Mouse (Mus musculus) neural tube, embryonic 12.5 days (tissue): Measurements from ENCODE around the gene Rxra. TPM values are rescaled to one million over a fixed set of nuclear protein-coding genes. Genes with fewer than 3 reads are reported as not detected.

Experiments used
- ATAC-seq: fragments of 200-750 bp; cut with Nextera tagmentation; 2 replicates; pipeline ENCODE4 v1.8.0; 2017; ENCODE audit warnings: low read depth, mild to moderate bottlenecking, moderate TSS enrichment, moderate library complexity; ENCODE audit not compliant: low FRiP score
- H3K27ac ChIP-seq: fragments of 300-500 bp; sonication (generic); 2 replicates; pipeline ENCODE4 v1.5.1; 2016
- H3K27me3 ChIP-seq: fragments of 300-500 bp; sonication (generic); replicated peaks from 2 replicates; pipeline ENCODE4 v1.6.1; 2016; ENCODE audit warnings: mild to moderate bottlenecking
- H3K36me3 ChIP-seq: fragments of 300-500 bp; sonication (generic); 2 replicates; pipeline ENCODE4 v1.6.1; 2016; ENCODE audit warnings: mild to moderate bottlenecking
- H3K4me1 ChIP-seq: fragments of 300-500 bp; sonication (generic); 2 replicates; pipeline ENCODE4 v1.6.1; 2016
- H3K4me2 ChIP-seq: fragments of 300-500 bp; sonication (generic); replicated peaks from 2 replicates; pipeline ENCODE4 v1.6.1; 2016; ENCODE audit warnings: mild to moderate bottlenecking
- H3K4me3 ChIP-seq: fragments of 300-500 bp; sonication (generic); 2 replicates; pipeline ENCODE4 v1.5.1; 2016
- H3K9ac ChIP-seq: fragments of 300-500 bp; sonication (generic); 2 replicates; pipeline ENCODE4 v1.6.1; 2016; ENCODE audit warnings: mild to moderate bottlenecking
- H3K9me3 ChIP-seq: fragments of 300-500 bp; sonication (generic); 2 replicates; pipeline ENCODE4 v1.6.1; 2016; ENCODE audit warnings: mild to moderate bottlenecking
- WGBS: fragments of 180-500 bp; shearing (Covaris S2); methylation state at CpG from one replicate; pipeline ENCODE4 v1.1.7; 2016; 5-methylcytosine and 5-hydroxymethylcytosine counted together
- polyA plus RNA-seq: library from polyadenylated mRNA; unstranded; fragments of >200 nt; fragmentation: Nextera tagmentation; extraction: Ambion mirVana; gene quantifications from 2 replicates; pipeline ENCODE4 v1.2.1, GENCODE M21; 2016

Rxra gene
- polyA plus RNA-seq, 1 experiment from 2014 or later, result 6.6 TPM

DNA sequence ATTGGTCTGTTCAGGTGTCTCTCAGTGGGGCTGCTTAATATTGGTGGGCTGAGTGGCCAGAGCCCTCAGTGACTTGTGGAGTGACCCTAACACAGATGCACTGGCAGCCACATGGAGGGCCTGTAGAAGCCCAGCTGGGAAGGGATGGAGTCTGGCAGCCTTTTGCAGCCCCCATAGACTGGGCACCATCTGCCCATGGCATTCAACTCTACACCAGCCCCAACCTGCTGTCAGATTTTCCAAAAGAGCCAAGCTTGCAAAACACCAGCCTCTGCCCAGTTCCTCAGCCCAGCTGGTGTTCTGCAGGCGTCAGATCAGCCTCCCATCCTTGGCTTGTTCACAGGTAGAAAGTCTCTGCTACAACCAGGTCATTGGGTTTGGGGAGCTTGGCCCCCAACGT, 70.6 kb downstream of the Rxra start:
- no peak for ATAC-seq
- Histone ChIP-seq H3K9me3 (no peaks in the 10 kb centered on the region), H3K4me3 (no peak overlapping the region), H3K9ac (no peak overlapping the region), H3K27ac (no peak overlapping the region), H3K27me3 (no peaks in the 10 kb centered on the region; the same call in 1 of the 2 replicates), H3K4me1 (peaks cover 33% of the 10 kb centered on the region), H3K36me3 (peaks cover 31% of the 10 kb centered on the region), H3K4me2 (no peak overlapping the region)
- WGBS, result 65% methylated on average over 2 of the region's 2 CpGs

DNA sequence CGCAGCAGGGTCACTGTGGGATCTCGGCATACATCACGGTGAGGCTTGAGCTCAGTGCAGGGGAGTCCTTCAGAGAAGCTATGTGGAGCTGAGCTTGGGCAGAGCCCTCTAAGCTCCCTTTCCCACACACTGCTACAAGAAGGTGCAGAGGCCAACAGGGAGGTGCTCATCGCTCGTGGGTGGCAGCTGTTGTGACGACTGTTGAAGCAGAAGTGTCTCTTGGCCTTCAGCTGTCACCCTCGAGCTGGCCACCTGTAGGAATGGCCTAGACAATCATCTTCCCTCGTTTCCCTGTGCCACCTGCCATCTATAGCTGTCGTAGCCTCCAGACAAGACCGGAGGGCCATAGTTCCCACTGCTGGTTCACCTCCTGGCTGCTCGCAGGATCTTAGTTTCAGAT, 72.7 kb downstream of the Rxra start:
- no peak overlapping the region for H3K27ac ChIP-seq
- H3K4me1 ChIP-seq, result peaks cover 33% of the 10 kb centered on the region
- no peaks in the 10 kb centered on the region; the same call in 1 of the 2 replicates for H3K27me3 ChIP-seq
- peaks cover 34% of the 10 kb centered on the region for H3K36me3 ChIP-seq
- H3K9me3 ChIP-seq, result no peaks in the 10 kb centered on the region
- no peak overlapping the region for H3K4me2 ChIP-seq
- 0 out of 2 replicates have a peak overlapping the region, but pooled peaks have one; percentile 8 for H3K9ac ChIP-seq
- ATAC-seq, result no peak
- 87% methylated on average over 11 of the region's 11 CpGs for WGBS
- no peak overlapping the region for H3K4me3 ChIP-seq

DNA sequence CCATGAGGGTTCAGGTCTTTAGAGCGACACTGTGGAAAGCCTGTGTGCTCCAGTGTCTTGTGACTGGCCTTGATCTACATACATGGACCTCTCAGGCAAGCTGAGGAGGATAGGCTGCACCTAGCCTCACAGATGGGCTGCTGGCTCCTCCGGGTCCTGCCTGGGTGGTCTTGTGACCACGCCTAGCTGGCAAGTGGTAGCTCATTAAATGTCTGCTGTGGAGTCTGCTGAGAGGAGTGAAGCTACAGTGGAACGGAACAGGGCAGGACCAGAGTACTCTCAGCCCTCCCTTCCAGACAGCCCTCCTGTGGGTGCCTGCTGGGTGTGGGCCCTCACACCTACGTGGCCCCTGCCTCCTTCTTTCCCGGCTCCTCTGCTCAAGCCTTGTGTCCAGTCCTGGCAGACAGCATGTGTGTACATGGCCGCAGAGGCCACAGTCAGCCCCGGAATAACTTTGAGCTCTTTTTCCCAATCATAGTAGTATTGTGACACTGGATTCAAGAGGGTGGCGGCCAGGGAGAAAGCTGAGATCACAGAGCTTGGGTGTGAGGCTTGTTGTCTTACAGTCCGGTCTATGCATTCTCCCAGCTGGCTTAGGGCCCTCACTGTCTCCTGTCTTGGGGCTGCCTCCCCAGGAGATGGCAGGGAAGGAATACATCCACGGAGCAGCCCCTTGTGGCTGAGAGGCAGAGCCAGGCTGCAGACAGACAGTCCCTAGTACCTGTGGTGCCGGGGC, 74.3 kb downstream of the Rxra start:
- Histone ChIP-seq H3K4me3 (no peak overlapping the region), H3K27me3 (no peaks in the 10 kb centered on the region; the same call in 1 of the 2 replicates), H3K27ac (no peak overlapping the region), H3K4me2 (no peak overlapping the region), H3K9me3 (no peaks in the 10 kb centered on the region), H3K36me3 (peaks cover 37% of the 10 kb centered on the region), H3K9ac (no peak overlapping the region), H3K4me1 (peaks cover 19% of the 10 kb centered on the region)
- WGBS, result 77% methylated on average over 12 of the region's 12 CpGs
- ATAC-seq, result no peak

GRCm38 (mm10) chr2:27751135-27751519, 74.9 kb downstream of the Rxra start:
- Histone ChIP-seq H3K4me1 (peaks cover 14% of the 10 kb centered on the region), H3K4me2 (no peak overlapping the region), H3K27me3 (no peaks in the 10 kb centered on the region; the same call in 1 of the 2 replicates), H3K9ac (no peak overlapping the region), H3K36me3 (peaks cover 40% of the 10 kb centered on the region), H3K27ac (no peak overlapping the region), H3K4me3 (no peak overlapping the region), H3K9me3 (no peaks in the 10 kb centered on the region)
- ATAC-seq, result no peak
- WGBS, result 84% methylated on average over 7 of the region's 7 CpGs

DNA sequence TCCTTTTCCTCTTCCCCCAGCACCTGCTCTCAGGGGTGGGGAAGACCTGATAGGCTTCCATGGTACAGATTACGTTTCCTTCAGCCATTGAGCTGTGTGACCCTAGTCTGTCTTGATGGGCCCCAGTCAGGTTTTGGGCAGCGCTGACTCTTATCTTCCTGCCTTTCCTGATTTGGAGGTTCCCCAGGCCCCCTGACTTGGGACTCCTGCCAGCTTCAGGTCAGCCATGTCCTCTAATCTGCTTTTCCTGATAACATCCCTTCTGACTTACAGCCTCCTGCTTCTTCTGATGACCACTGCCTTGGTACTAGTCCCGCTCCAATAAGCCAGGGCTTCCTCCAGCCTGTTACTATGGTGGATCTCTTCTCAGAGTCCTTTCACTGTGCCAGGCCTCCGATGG, 75.6 kb downstream of the Rxra start:
- Histone ChIP-seq H3K27me3 (no peaks in the 10 kb centered on the region; the same call in 1 of the 2 replicates), H3K4me3 (no peak overlapping the region), H3K36me3 (peaks cover 42% of the 10 kb centered on the region), H3K4me2 (no peak overlapping the region), H3K9ac (no peak overlapping the region), H3K4me1 (peaks cover 7% of the 10 kb centered on the region), H3K9me3 (no peaks in the 10 kb centered on the region), H3K27ac (no peak overlapping the region)
- ATAC-seq, result no peak
- WGBS, result 92% methylated on average over 4 of the region's 4 CpGs

DNA sequence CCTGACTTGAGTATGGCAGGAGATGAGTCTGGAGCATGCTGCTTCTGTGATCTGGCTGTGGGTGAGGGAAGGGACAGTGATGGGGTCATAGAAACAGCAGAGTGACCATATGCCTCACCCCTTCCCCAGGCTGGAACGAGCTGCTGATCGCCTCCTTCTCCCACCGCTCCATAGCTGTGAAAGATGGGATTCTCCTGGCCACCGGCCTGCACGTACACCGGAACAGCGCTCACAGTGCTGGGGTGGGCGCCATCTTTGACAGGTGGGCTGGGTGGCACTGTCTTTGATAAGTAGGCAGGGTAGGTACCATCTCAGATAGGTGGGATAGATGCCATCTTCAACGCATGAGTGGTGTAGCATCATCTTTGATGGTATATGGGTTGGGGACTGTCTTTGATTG, 77.9 kb downstream of the Rxra start:
- WGBS, result 95% methylated on average over 9 of the region's 9 CpGs
- no peak overlapping the region for H3K27ac ChIP-seq
- no peak overlapping the region for H3K9ac ChIP-seq
- ATAC-seq, result no peak
- H3K36me3 ChIP-seq, result peaks cover 28% of the 10 kb centered on the region
- H3K4me3 ChIP-seq, result no peak overlapping the region
- no peaks in the 10 kb centered on the region for H3K27me3 ChIP-seq
- H3K4me1 ChIP-seq, result peaks cover 17% of the 10 kb centered on the region
- H3K4me2 ChIP-seq, result no peak overlapping the region
- H3K9me3 ChIP-seq, result no peaks in the 10 kb centered on the region

DNA sequence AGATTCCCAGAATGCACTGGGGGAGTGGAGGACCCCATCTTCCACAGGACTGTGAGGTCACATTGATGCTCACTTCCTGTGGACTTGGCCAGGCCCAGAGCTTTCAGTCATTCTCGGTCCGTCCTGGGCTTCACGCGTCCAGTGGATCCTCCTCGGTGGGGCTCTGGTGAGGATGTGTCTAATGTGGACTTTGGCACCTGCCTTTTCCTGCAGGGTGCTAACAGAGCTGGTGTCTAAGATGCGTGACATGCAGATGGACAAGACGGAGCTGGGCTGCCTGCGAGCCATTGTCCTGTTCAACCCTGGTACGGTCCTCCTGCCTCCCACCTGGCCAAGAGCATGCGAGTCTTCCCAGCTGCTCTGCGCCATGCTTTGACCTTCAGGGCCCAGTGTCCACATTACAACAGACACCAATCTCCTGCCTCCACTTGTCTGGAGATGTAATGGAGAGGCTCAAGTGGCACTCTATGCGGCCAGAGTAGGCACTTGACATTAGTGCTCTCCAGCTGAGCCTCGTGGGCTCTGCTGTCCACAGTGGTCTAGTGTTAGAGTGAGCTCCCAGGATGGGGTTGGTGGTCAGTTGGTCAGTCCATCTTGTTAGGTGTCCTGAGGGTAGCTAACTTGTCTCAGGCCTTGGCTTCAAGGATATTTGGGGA, 79.9 kb downstream of the Rxra start:
- Histone ChIP-seq H3K27ac (no peak overlapping the region), H3K9me3 (no peaks in the 10 kb centered on the region), H3K4me2 (no peak overlapping the region), H3K4me1 (peaks cover 18% of the 10 kb centered on the region), H3K9ac (no peak overlapping the region), H3K36me3 (peaks cover 38% of the 10 kb centered on the region), H3K27me3 (no peaks in the 10 kb centered on the region), H3K4me3 (no peak overlapping the region)
- ATAC-seq, result no peak
- 92% methylated on average over 13 of the region's 13 CpGs for WGBS

DNA sequence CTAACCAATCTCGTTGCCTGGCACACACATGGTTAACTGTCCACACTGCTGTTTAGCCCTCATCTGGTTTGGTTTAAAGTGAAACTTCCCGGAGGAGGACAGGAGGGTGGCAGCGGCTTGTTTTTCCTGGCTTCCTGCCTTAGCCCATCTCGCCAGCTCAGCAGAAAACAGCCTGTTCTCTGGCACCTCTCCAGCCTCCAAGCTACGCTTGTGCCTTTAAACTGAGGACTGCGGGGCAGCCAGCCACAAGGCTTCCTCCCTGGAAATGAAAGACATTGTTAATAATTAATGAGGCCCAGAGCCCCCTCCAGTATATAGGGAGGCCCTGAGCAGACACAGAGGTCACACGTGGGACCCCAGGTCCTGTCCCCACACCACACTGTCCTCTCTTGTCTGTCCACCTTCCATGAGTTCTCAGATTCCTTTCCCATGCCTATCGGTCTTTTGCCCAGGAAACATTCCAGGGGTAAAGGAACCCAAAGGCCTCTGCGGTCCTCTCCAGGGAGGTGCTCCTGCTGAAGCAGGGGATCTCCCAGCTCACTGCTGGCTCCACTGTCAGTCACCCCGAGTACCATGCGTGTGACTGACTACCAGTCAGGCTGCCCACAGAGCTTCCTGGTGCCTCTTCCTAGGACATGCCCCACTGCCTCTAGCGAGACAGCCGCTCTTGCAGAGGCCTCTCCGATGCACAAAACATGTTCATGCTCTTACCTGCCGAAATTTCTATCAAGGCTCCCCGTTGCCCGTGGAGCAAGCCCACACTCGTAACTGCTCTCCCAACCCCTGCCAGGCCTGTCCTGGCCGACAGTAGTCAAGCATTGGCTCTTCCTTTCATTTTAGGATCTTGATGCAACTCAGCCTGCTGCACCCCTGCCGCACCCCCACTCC, 82.4 kb downstream of the Rxra start:
- H3K36me3 ChIP-seq, result peaks cover 24% of the 10 kb centered on the region
- H3K4me3 ChIP-seq, result no peak overlapping the region
- no peaks in the 10 kb centered on the region for H3K27me3 ChIP-seq
- ATAC-seq, result no peak
- H3K4me1 ChIP-seq, result peaks cover 31% of the 10 kb centered on the region
- H3K4me2 ChIP-seq, result 0 out of 2 replicates have a peak overlapping the region, but pooled peaks have one; percentile 2
- no peaks in the 10 kb centered on the region for H3K9me3 ChIP-seq
- WGBS, result 56% methylated on average over 20 of the region's 20 CpGs
- no peak overlapping the region for H3K9ac ChIP-seq
- H3K27ac ChIP-seq, result peak overlapping the region; percentile 22; the same call in 1 of the 2 replicates

DNA sequence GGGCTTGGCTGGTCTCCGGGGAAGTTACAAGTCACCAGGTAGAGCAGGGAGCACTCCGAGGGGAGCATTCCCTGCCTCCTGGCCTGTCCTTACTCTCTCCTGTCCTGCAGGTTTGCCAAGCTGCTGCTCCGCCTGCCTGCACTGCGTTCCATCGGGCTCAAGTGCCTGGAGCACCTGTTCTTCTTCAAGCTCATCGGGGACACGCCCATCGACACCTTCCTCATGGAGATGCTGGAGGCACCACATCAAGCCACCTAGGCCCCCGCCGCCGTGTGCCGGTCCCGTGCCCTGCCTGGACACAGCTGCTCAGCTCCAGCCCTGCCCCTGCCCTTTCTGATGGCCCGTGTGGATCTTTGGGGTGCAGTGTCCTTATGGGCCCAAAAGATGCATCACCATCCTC, 83.2 kb downstream of the Rxra start:
- Histone ChIP-seq H3K27ac (no peak overlapping the region), H3K9ac (no peak overlapping the region), H3K4me3 (no peak overlapping the region), H3K9me3 (no peaks in the 10 kb centered on the region), H3K4me1 (peaks cover 39% of the 10 kb centered on the region), H3K27me3 (no peaks in the 10 kb centered on the region), H3K4me2 (no peak overlapping the region), H3K36me3 (peaks cover 22% of the 10 kb centered on the region)
- WGBS, result 92% methylated on average over 14 of the region's 14 CpGs
- ATAC-seq, result no peak

- Histone ChIP-seq H3K36me3 (peaks cover 14% of the 10 kb centered on the region), H3K27me3 (no peaks in the 10 kb centered on the region), H3K4me2 (no peak overlapping the region), H3K27ac (no peak overlapping the region), H3K9ac (no peak overlapping the region), H3K4me3 (no peak overlapping the region), H3K4me1 (peaks cover 43% of the 10 kb centered on the region), H3K9me3 (no peaks in the 10 kb centered on the region)
- ATAC-seq, result no peak
- WGBS, result 91% methylated on average over 10 of the region's 10 CpGs
Observed at GRCm38 (mm10) chr2:27761260-27761995, 85.2 kb downstream of the Rxra start.

DNA sequence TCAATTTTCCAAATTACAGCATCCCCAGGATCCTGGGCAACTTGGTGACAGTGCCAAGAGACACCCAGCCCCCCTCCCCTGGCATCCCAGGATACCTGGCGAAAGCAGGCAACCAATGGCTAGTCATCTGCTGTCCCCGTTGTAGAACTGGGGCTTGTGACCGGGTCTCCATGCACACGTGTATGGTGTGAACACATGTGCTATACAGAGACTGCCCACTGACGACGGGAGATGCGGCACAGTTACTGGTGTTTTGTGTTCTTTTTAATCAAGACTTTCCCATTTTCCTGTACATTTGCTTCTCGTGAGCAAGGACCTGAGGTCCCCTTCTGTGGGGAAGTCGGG, 85.7 kb downstream of the Rxra start:
- Histone ChIP-seq H3K4me3 (no peak overlapping the region), H3K27me3 (no peaks in the 10 kb centered on the region), H3K36me3 (peaks cover 14% of the 10 kb centered on the region), H3K27ac (no peak overlapping the region), H3K4me1 (peaks cover 43% of the 10 kb centered on the region), H3K9me3 (no peaks in the 10 kb centered on the region), H3K4me2 (no peak overlapping the region), H3K9ac (no peak overlapping the region)
- 88% methylated on average over 9 of the region's 9 CpGs for WGBS
- no peak for ATAC-seq
